Mouse (Mus musculus): ENCODE results near the gene Slc17a9.

Slc17a9 gene

GRCm38 (mm10) chr2:180754976-180755688 is 30.1 kb downstream of the Slc17a9 start:
- DNase-seq (ENCODE audit: low spot score), result no peak

GRCm38 (mm10) chr2:180755896-180756295 is 30.8 kb downstream of the Slc17a9 start:
- peak; percentile 58 for DNase-seq (ENCODE audit: low spot score)

- DNase-seq (ENCODE audit: low spot score), result no peak
These were observed 31.7 kb downstream of the Slc17a9 start for GRCm38 (mm10) chr2:180756786-180757185.

GRCm38 (mm10) chr2:180758513-180759263 is 33.6 kb downstream of the Slc17a9 start:
- DNase-seq (ENCODE audit: low spot score), result no peak

GRCm38 (mm10) chr2:180764986-180765385 is 39.9 kb downstream of the Slc17a9 start:
- no peak for DNase-seq (ENCODE audit: low spot score)

- no peak for DNase-seq (ENCODE audit: low spot score)
These were observed 40.6 kb downstream of the Slc17a9 start for GRCm38 (mm10) chr2:180765713-180766112.

GRCm38 (mm10) chr2:180775223-180775622 is 50.2 kb downstream of the Slc17a9 start:
- DNase-seq (ENCODE audit: low spot score), result no peak

- no peak for DNase-seq (ENCODE audit: low spot score)
These were observed 50.6 kb downstream of the Slc17a9 start for GRCm38 (mm10) chr2:180775641-180776040.

GRCm38 (mm10) chr2:180776793-180777192 is 51.7 kb downstream of the Slc17a9 start, which contains the start of gene Bhlhe23:
TSS of gene Bhlhe23 (minus strand) at chr2:180776900.
- no peak for DNase-seq (ENCODE audit: low spot score)

GRCm38 (mm10) chr2:180779226-180780104 is 54.4 kb downstream of the Slc17a9 start:
- peak; percentile 23 for DNase-seq (ENCODE audit: low spot score)

GRCm38 (mm10) chr2:180780282-180780681 is 55.2 kb downstream of the Slc17a9 start:
- DNase-seq (ENCODE audit: low spot score), result no peak

- DNase-seq (ENCODE audit: low spot score), result peak; percentile 14
These were observed 61.7 kb downstream of the Slc17a9 start for GRCm38 (mm10) chr2:180786732-180787131.

- no peak for DNase-seq (ENCODE audit: low spot score)
These were observed 62.6 kb downstream of the Slc17a9 start for GRCm38 (mm10) chr2:180787566-180788232.

- no peak for DNase-seq (ENCODE audit: low spot score)
These were observed 63.3 kb downstream of the Slc17a9 start for GRCm38 (mm10) chr2:180788386-180788785.

GRCm38 (mm10) chr2:180788843-180789242 is 63.8 kb downstream of the Slc17a9 start:
- no peak for DNase-seq (ENCODE audit: low spot score)

- no peak for DNase-seq (ENCODE audit: low spot score)
These were observed 66.6 kb downstream of the Slc17a9 start for GRCm38 (mm10) chr2:180791674-180792073.

Data from ovary, postnatal 14 days (tissue).